ENCODE assay signal across 16 mouse cellular contexts in genomic region chr19:41447166-41447565, GRCm38 (mm10).
"Had no signal": no experiment of that assay in that cellular context is flagged by ENCODE, and none has a peak within 500 bp of the region (broad histone marks: within the 10 kb centered on the region; RNA-seq: fewer than 3 reads in every experiment).

No protein-coding gene starts in this region.

- DNase-seq: retina, postnatal 1 day; right cerebral cortex, adult 18-20 months; right cerebral cortex, postnatal 14 days; right cerebral cortex, postnatal 25 days; right cerebral cortex, postnatal 4 days; spleen, adult 18-20 months; thymus, adult 18-20 months; thymus, adult 2 months; thymus, postnatal 14 days; thymus, postnatal 25 days; thymus, postnatal 36 days; thymus, postnatal 4 days had no signal

- H3K27me3 ChIP-seq: neural tube, embryonic 13.5 days; neural tube, embryonic 15.5 days; stomach, embryonic 15.5 days had no signal

- H3K36me3 ChIP-seq: neural tube, embryonic 13.5 days; neural tube, embryonic 15.5 days; stomach, embryonic 15.5 days had no signal

- H3K9me3 ChIP-seq: neural tube, embryonic 13.5 days; neural tube, embryonic 15.5 days; stomach, embryonic 15.5 days had no signal

- H3K4me2 ChIP-seq: neural tube, embryonic 13.5 days; neural tube, embryonic 15.5 days; stomach, embryonic 15.5 days had no signal

- H3K9ac ChIP-seq: neural tube, embryonic 13.5 days; neural tube, embryonic 15.5 days; stomach, embryonic 15.5 days had no signal

- H3K4me3 ChIP-seq: neural tube, embryonic 13.5 days; neural tube, embryonic 15.5 days; stomach, embryonic 15.5 days had no signal

- H3K27ac ChIP-seq: neural tube, embryonic 13.5 days; neural tube, embryonic 15.5 days; stomach, embryonic 15.5 days; stomach, postnatal 0 days had no signal
